ENCODE assay signal across 14 mouse cellular contexts in genomic region chr7:68230831-68231230, GRCm38 (mm10). TPM values are rescaled to one million over a fixed set of nuclear protein-coding genes. Genes with fewer than 3 reads are reported as not detected.
"Had no signal": no experiment of that assay in that cellular context is flagged by ENCODE, and none has a peak within 500 bp of the region (broad histone marks: within the 10 kb centered on the region; RNA-seq: fewer than 3 reads in every experiment).

No protein-coding gene starts in this region.

- H3K27ac ChIP-seq: limb, embryonic 10.5 days; liver, embryonic 15.5 days; midbrain, embryonic 13.5 days; neural tube, embryonic 12.5 days; stomach, postnatal 0 days had no signal

- H3K4me2 ChIP-seq: liver, embryonic 11.5 days; liver, embryonic 15.5 days; midbrain, embryonic 13.5 days; neural tube, embryonic 12.5 days had no signal

- H3K27me3 ChIP-seq: liver, embryonic 15.5 days; midbrain, embryonic 13.5 days; neural tube, embryonic 12.5 days had no signal

- ATAC-seq: lung, postnatal 0 days; midbrain, embryonic 13.5 days had no signal

- DNase-seq: layer of hippocampus, adult 9-11 months; lung, adult 2 months; lung, postnatal 36 days; thymus, postnatal 4 days had no signal

- H3K9ac ChIP-seq: liver, embryonic 15.5 days; midbrain, embryonic 13.5 days; neural tube, embryonic 12.5 days had no signal

- H3K4me1 ChIP-seq: liver, embryonic 15.5 days had no signal

- H3K9me3 ChIP-seq: limb, embryonic 10.5 days; liver, embryonic 15.5 days; midbrain, embryonic 13.5 days; neural tube, embryonic 12.5 days had no signal

- H3K4me3 ChIP-seq: limb, embryonic 10.5 days; liver, embryonic 15.5 days; midbrain, embryonic 13.5 days; neural tube, embryonic 12.5 days had no signal

RNA-seq across cellular contexts. Expression of gene Pgpep1l, which starts 33.2 kb away (rescaled TPM):
- total RNA-seq: megakaryocyte progenitor cell, adult 5-6 weeks; monocyte, adult 5-6 weeks; neutrophil, adult 5-6 weeks had no signal
- polyA plus RNA-seq: limb, embryonic 10.5 days; liver, embryonic 11.5 days; liver, embryonic 15.5 days; lung, postnatal 0 days; midbrain, embryonic 13.5 days; neural tube, embryonic 12.5 days; stomach, postnatal 0 days had no signal

RNA-seq across cellular contexts. Expression of gene Fam169b, which starts 42.8 kb away (rescaled TPM):
- polyA plus RNA-seq: midbrain, embryonic 13.5 days had no signal
